Mouse (Mus musculus) urinary bladder, adult 2 months (tissue): ENCODE results near the gene Gm16181. TPM values are rescaled to one million over a fixed set of nuclear protein-coding genes. Genes with fewer than 3 reads are reported as not detected.
"Not testable (repeated sequence)": the region's sequence is repeated elsewhere in the genome, so short reads cannot be mapped to it uniquely, and the experiment has no call there.

Experiments used
- DNase-seq: peaks from one replicate; pipeline ENCODE4 v3.0.0; 2022; ENCODE audit warnings: low spot score
- polyA plus RNA-seq: library from polyadenylated mRNA; depleted of rRNA; stranded (reverse); fragments of >200 nt; gene quantifications from 2 replicates; pipeline ENCODE4 v1.2.3, GENCODE M21; 2012

Gene Gm16181
- polyA plus RNA-seq, 1 experiment: 0.18 TPM

DNA sequence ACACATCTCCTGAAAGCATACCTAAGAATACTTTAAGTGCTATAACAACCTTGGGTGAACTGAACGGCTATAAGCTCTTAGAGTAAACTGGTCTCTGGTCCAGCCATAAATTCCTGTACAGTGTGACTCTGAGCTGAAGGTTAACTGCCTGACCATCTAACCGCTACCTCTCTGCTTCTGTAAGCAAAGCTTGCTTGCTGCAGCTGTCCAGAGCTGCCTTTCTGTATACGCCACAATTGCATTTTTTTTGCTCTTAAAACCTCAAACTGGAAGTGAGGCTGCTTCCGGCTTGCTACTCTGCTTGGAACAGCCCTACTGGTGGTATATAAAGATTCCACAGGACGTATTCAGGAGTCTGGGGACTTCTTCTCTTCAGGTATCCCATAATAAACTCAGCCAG lies 12.0 kb downstream of the Gm16181 start:
- no peak for DNase-seq

DNA sequence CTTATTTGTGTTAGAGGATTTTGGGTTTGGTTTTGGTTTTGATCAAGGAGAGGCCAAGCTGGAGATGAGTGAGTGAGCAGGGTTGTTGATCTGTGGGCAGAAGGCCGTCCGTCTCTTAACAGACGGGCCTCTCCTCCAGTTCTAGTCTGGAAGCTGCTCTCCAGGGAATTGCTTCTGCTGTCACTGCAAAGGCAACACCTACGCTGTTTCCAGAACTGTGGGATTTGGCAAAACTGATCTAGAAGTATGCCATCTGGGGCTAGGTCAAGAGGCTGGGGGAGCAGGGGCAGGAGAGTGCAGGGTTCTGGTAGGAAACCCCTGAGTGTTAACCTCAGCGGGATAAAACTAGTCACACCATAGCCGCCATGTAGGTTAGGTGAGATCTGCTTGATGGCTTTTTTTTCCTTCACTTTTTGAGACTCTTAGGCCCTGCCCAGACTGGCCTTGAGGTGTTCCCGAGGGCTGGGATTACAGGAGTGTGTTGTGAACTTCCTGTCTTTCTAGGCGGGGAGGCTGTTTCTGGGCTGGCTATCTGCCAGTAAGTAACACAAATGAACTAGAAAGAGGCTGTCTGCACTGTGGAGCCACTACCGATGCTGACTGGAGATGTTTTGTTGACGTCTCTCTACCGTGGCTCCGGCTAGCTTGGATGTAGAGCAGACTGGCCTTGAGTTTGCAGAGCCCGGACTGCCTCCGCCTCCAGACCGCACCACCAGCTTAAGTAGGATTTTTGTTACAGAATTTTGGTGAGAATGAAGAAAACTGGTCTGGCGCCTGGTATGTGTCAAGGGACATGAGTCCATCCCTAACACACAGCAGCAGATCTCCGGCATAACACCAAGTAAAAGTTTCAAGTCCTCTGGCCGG lies 12.7 kb downstream of the Gm16181 start, which contains the start of gene Atp6v1g2:
Gene Atp6v1g2, plus strand, starts transcription at position 547 of the 867 bp plus-strand sequence.
- DNase-seq: no peak

GRCm38 (mm10) chr17:35234090-35234489 lies 13.5 kb downstream of the Gm16181 start:
- DNase-seq: not testable (repeated sequence)

DNA sequence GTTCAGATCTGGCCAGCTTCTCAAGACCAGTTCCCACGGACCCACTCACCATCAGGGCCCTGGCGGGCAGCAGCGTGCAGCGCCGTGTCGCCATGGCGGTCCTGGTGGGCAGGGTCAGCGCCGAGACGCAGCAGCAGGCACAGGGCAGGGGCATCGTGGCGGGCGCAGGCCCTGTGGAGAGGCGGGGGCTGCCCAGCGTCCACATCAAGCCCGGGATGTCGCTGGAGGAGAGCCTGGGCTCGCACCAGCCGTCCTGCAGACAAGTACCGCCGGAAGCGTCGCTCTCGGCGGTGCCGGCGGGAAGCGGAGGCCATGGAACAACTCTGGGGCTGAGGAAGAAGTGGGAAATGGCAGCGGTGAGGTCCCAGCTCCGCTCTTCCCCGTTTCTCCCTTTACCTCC lies 14.3 kb downstream of the Gm16181 start:
- peak; percentile 54 for DNase-seq

DNA sequence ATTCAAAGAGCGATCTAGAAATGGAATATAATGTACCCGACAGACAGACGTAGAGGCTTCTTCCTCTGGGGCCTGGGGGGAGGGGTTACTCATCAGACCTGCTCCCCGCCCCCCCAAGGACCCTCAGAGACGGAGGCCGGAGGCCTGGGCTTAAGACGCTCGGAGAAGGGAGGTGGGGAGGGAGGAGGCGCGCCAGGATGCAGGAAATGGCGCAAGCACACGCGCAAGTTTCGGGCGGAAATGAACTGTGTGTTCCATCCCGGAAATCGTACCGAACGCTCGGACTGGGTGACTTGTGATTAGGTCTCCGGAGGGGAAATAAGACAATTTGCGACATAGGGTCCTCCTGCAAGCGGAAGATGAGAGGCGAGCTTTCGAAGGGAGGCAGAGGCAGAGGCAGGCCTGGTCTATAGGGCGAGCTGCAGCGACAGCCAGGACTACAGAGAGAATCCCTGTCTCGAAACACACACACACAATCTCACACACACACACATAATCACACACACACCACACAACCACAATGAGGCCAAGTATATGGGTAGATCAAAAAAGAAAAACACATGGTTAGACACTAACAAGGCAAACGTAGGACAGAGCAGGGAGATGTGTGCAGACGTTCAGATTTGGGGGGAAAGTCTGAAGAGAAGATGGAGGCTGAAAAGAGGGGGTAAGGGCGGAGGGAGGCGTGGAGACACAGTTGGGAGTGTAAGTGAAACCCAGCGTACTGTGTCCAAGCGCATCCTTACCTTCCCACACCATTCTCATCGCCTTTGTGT lies 15.2 kb downstream of the Gm16181 start, which contains the start of gene Nfkbil1:
Gene Nfkbil1, minus strand, starts transcription at position 179 of the 776 bp plus-strand sequence.
- DNase-seq: peak; percentile 71

DNA sequence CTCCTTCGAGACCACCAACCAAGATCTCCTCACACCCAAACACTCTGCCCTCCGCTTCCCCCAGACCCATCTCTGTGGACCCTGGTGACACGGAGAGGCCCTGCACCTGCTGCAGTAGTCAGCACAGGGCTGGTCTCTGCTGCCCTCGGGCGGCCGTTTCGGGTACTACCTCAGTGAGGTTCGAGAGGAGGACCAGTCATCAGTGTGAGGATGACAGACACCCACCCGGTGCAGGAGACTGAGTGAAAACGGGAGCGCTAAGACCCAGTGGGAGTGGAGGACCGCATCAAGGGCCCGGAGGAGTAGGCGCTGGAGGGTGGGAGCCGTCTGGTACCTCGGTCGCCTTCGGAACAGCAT lies 15.7 kb downstream of the Gm16181 start:
- DNase-seq: peak; percentile 97

DNA sequence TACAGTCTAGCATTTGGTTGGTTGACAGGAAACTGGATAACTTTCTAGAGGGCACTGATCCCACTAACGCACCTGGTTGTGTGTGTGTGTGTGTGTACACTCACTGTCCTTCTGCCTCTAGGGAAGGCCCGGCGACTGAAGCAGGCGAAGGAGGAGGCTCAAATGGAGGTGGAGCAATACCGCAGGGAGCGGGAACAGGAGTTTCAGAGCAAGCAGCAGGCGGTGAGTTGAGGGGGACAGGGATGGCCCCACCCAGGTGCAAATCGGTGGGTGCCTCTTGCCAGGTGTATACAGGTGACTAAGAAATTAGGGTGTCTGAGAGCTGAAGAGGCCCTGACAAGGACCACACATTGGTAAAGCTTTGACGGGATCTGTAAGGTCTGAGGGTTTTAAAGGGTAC lies 16.4 kb downstream of the Gm16181 start:
- no peak for DNase-seq

- no peak for DNase-seq
Measured at GRCm38 (mm10) chr17:35237504-35237903, 16.9 kb downstream of the Gm16181 start.

DNA sequence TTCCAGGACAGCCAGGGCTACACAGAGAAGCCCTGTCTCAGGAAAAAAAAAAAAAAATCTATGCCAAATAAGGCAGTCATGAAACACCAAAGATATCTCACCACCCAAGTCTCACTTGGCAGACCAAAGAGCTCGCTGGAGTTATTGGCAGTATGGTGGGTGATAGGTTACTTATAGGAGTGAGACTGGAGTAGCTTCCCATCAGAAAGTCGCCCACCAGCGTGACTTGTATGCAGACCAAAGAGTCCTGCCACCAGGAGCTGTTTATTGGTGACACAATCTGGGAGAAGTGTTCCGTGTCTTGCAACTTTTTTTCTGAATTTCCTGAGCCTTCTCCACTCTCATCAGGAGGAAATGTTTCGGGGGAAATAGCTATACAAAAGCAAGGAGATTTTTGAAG lies 19.1 kb downstream of the Gm16181 start:
- DNase-seq: no peak

DNA sequence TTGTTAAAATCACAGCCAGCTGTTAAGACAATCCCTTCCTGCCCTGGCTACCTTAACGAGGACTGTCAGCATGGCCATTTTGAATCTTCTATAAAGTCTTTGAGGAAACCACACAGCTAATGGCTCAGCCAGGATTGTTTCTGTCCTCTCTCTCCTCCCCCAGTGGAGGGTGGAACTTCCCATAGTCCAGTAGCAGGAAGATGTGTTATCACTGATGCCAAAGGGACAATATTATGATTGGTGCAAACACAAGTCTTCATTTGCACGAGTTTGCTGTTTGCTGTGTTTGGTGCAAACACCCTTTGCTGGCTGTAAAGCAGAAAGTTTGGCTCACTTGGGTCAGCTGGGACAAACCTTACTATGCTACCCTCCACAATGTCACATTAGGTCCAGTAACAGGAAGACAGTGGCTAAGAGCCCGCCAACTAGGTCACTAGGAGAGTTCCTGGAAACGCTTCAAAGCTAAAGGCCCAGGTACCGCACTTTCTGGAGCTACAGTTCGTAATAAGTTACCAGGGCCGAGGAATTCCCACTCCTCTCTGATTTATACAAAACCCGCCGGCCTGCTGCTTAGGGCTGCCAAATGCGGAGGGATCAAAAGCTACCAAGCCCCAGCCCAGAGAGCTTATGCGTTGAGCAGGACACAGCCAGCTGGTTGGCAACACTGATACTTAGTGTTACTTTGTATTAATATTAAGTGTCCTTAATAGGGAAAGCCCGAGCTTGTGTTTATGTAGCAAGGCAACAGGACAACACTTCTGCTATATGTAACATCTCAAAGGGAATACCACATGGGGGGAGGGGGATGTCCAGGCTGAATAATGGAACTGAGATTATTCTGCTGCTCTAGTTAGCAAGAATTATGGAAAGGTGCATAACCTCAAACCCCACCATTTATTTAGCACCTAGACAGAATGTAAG lies 20.0 kb downstream of the Gm16181 start:
- DNase-seq: no peak

- DNase-seq: peak; percentile 96
Measured at GRCm38 (mm10) chr17:35241305-35242014, 20.8 kb downstream of the Gm16181 start, which contains the start of gene Ddx39b. TSS of gene Ddx39b (plus strand) at chr17:35241746.

GRCm38 (mm10) chr17:35242015-35242941 lies 21.6 kb downstream of the Gm16181 start:
- DNase-seq: no peak

GRCm38 (mm10) chr17:35243086-35243485 lies 22.5 kb downstream of the Gm16181 start:
- DNase-seq: no peak

GRCm38 (mm10) chr17:35244999-35245398 lies 24.4 kb downstream of the Gm16181 start:
- DNase-seq: no peak

GRCm38 (mm10) chr17:35245731-35246623 lies 25.3 kb downstream of the Gm16181 start:
- DNase-seq: no peak

- no peak for DNase-seq
Measured at GRCm38 (mm10) chr17:35247144-35247543, 26.5 kb downstream of the Gm16181 start.

DNA sequence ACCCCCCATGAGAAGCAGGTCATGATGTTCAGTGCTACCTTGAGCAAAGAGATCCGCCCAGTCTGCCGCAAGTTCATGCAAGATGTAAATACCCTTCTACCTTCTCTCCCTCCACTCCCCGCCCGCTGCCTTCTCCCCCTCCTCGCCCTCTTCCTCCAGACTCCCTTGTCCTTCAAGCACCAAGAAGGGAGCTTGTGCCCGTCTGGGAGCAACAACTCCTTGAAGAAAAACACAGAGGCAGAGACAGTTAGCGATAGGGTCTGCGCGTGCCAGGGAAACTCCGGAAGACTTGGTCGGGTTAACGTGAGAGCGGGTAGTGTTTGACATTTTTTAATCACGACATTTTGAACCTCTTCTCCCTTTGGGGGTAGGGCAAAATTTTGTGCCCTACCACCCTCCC lies 28.4 kb downstream of the Gm16181 start:
- no peak for DNase-seq

DNA sequence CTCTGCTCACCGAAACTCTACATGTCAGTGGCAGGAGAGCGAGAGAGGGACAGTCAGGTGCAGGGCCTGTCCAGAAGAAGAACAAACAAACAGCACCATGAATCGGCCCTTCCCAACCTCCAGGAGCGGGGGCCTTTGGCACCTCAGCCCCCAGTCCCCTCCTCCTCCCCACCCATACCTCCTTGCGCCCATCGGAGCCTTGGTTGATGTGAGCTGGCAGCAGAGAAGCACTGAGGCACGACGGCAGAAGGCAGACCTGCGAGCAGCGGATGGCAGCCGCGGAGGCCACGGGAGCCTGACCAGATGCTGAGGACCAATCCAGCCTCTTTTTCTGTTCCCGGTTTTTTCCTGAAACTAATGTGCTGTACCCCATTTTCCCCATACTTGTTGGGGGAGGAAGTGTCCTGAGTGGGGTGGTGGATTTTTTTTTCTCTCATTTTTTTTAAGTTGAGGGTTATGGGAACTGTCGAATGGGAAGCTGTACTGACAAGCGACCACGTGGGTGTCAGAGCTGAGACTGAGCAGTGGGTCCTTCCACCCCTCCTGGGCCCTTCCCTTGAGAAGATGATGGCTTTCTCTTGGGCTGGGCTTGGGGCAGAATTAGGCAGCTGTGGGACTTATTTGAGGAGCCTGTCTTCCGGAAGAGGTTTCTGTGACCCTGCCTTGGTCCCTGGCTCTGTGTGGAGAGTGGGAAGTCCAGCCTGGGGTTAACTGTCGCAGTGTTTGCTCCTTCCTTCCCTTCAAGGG lies 29.0 kb downstream of the Gm16181 start:
- DNase-seq: no peak
